Mouse (Mus musculus) embryonic facial prominence, embryonic 14.5 days (tissue): Measurements from ENCODE around the gene Th. TPM values are rescaled to one million over a fixed set of nuclear protein-coding genes. Genes with fewer than 3 reads are reported as not detected.

Experiments
- ATAC-seq: fragments of 200-750 bp; cut with Nextera tagmentation; 2 replicates; pipeline ENCODE4 v1.8.0; 2017; ENCODE audit warnings: low read depth, moderate number of reproducible peaks, moderate TSS enrichment
- DNase-seq: peaks from one replicate; pipeline ENCODE4 v3.0.0-alpha.2; 2015; ENCODE audit warnings: low spot score
- H3K27ac ChIP-seq: fragments of 300-500 bp; sonication (generic); replicated peaks from 2 replicates; pipeline ENCODE4 v1.5.1; 2014; ENCODE audit warnings: low read depth, mild to moderate bottlenecking, low read length, moderate library complexity
- H3K27me3 ChIP-seq: fragments of 300-500 bp; sonication (generic); replicated peaks from 2 replicates; pipeline ENCODE4 v1.6.1; 2014; ENCODE audit warnings: low read length; ENCODE audit not compliant: control insufficient read depth, insufficient read depth
- H3K36me3 ChIP-seq: fragments of 300-500 bp; sonication (generic); 2 replicates; pipeline ENCODE4 v1.6.1; 2014; ENCODE audit warnings: low read length, mixed read lengths; ENCODE audit not compliant: control insufficient read depth, insufficient read depth
- H3K4me1 ChIP-seq: fragments of 300-500 bp; sonication (generic); 2 replicates; pipeline ENCODE4 v1.6.1; 2014; ENCODE audit warnings: antibody characterized with exemption, low read length; ENCODE audit not compliant: control insufficient read depth, insufficient read depth
- H3K4me2 ChIP-seq: fragments of 300-500 bp; sonication (generic); 2 replicates; pipeline ENCODE4 v1.6.1; 2014; ENCODE audit warnings: low read depth, mild to moderate bottlenecking, low read length, moderate library complexity, mixed read lengths
- H3K4me3 ChIP-seq: fragments of 300-500 bp; sonication (generic); 2 replicates; pipeline ENCODE4 v1.5.1; 2014; ENCODE audit warnings: low read depth, mild to moderate bottlenecking, low read length
- H3K9ac ChIP-seq: fragments of 300-500 bp; sonication (generic); 2 replicates; pipeline ENCODE4 v1.6.1; 2014; ENCODE audit warnings: low read depth, mild to moderate bottlenecking, low read length, moderate library complexity, mixed read lengths
- H3K9me3 ChIP-seq: fragments of 300-500 bp; sonication (generic); 2 replicates; pipeline ENCODE4 v1.6.1; 2016; ENCODE audit warnings: low read length; ENCODE audit not compliant: control insufficient read depth
- WGBS: fragments of 180-500 bp; shearing (Covaris S2); extraction: QIAGEN DNeasy Blood & Tissue Kit; methylation state at CpG from one replicate; pipeline ENCODE4 v1.1.7; 2014; 5-methylcytosine and 5-hydroxymethylcytosine counted together
- polyA plus RNA-seq: library from polyadenylated mRNA; unstranded; fragments of >200 nt; fragmentation: Nextera tagmentation; extraction: Ambion mirVana; gene quantifications from 2 replicates; pipeline ENCODE4 v1.2.1, GENCODE M21; 2014

The Th gene
- polyA plus RNA-seq, 1 experiment from 2014 or later: 7.3 TPM

DNA sequence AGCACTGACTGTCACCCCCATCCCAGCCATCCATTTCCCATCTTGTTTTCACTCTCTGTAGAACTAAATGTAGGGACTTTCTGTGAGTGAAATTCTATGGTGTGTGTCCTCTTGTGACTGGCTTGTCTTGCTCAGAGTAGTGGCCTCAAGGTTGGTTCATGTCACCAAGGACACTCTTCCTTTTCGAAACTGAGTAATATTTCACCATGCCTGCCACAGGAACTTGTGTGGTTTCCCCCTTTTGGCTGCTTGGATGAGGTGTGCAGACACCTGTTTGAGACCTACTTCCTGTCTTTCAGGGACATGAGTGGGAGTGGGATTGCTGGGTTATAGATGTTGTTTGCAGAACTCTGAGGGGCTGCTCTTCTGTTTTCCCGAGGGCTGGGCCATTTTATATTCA, 20.8 kb downstream of the Th start:
- 80% methylated on average over 2 of the region's 2 CpGs for WGBS
- Histone ChIP-seq H3K4me2 (no peak overlapping the region), H3K27me3 (no peaks in the 10 kb centered on the region), H3K27ac (no peak overlapping the region), H3K4me1 (no peaks in the 10 kb centered on the region), H3K4me3 (no peak overlapping the region), H3K9me3 (no peaks in the 10 kb centered on the region), H3K9ac (no peak overlapping the region), H3K36me3 (no peaks in the 10 kb centered on the region)
- DNase-seq: no peak
- ATAC-seq: no peak

DNA sequence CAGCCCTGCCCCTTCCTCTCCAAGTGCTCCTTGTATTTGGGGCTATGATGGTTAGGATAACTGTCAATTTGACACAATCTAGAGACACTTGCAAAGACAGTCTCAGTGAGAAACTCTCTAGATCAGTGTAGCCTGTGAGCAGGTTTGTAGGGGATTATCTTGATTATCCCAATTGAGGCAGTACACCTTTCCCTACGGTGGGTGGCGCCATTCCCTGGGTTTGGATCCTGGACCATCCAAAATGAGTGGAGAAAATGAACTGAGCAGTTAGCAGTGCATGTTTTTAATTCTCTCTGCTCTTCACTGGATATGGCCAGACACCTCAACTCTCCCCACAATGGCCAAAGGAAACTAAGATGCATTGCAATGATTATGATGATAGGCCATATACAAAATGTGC, 21.3 kb downstream of the Th start:
- WGBS: 44% methylated on average over 2 of the region's 2 CpGs

GRCm38 (mm10) chr7:142905606-142906005, 25.3 kb downstream of the Th start:
- Histone ChIP-seq H3K27me3 (no peaks in the 10 kb centered on the region; the same call in 1 of the 2 replicates), H3K27ac (no peak overlapping the region), H3K9ac (no peak overlapping the region), H3K36me3 (no peaks in the 10 kb centered on the region), H3K4me1 (0 out of 2 replicates have a peak, but pooled peaks cover 2% of the 10 kb centered on the region), H3K4me3 (no peak overlapping the region), H3K9me3 (no peaks in the 10 kb centered on the region), H3K4me2 (no peak overlapping the region)
- ATAC-seq (no peak), DNase-seq (no peak)
- 44% methylated on average over 5 of the region's 5 CpGs for WGBS

More for the DNA sequence above, 21.3 kb downstream of the Th start:
- Histone ChIP-seq H3K4me3 (no peak overlapping the region), H3K4me1 (no peaks in the 10 kb centered on the region), H3K9me3 (no peaks in the 10 kb centered on the region), H3K9ac (no peak overlapping the region), H3K36me3 (no peaks in the 10 kb centered on the region), H3K27ac (no peak overlapping the region), H3K27me3 (no peaks in the 10 kb centered on the region), H3K4me2 (no peak overlapping the region)
- DNase-seq (no peak), ATAC-seq (no peak)

- DNase-seq (no peak), ATAC-seq (no peak)
- Histone ChIP-seq H3K27ac (no peak overlapping the region), H3K4me2 (no peak overlapping the region), H3K9me3 (no peaks in the 10 kb centered on the region), H3K27me3 (no peaks in the 10 kb centered on the region; the same call in 1 of the 2 replicates), H3K9ac (no peak overlapping the region), H3K36me3 (no peaks in the 10 kb centered on the region), H3K4me3 (no peak overlapping the region), H3K4me1 (0 out of 2 replicates have a peak, but pooled peaks cover 2% of the 10 kb centered on the region)
- WGBS: 43% methylated on average over 7 of the region's 7 CpGs
Observed at GRCm38 (mm10) chr7:142904331-142904730, 26.6 kb downstream of the Th start.

GRCm38 (mm10) chr7:142902931-142903330, 28.0 kb downstream of the Th start:
- H3K27ac ChIP-seq: no peak overlapping the region
- H3K27me3 ChIP-seq: no peaks in the 10 kb centered on the region; the same call in 1 of the 2 replicates
- DNase-seq (peak; percentile 35), ATAC-seq (peak; percentile 59; the same call in 1 of the 2 replicates)
- no peak overlapping the region for H3K4me3 ChIP-seq
- no peaks in the 10 kb centered on the region for H3K36me3 ChIP-seq
- no peak overlapping the region for H3K9ac ChIP-seq
- no peaks in the 10 kb centered on the region for H3K9me3 ChIP-seq
- no peak overlapping the region for H3K4me2 ChIP-seq
- 0 out of 2 replicates have a peak, but pooled peaks cover 2% of the 10 kb centered on the region for H3K4me1 ChIP-seq
- 20% methylated on average over 4 of the region's 4 CpGs for WGBS

DNA sequence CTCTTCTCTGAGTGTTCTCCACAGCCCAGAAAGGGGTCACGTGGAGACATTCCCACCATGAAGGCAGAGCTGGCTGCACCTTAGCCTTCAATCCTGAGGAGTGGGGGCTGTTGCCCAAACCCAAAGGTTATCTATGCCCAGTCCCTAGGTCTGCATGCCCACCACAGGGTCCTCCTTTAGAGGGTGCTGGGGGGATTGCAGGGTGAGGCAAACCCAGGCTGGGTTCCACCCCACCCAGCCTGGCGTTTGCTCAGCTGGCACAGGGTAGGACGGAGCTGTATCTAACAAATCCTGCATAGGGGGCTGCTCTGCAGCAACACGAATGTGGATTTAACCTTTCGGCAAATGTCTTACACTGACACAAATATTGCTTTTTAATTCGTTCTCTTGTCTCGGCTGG, 29.2 kb downstream of the Th start:
- H3K4me2 ChIP-seq: no peak overlapping the region
- H3K27me3 ChIP-seq: no peaks in the 10 kb centered on the region; the same call in 1 of the 2 replicates
- 0 out of 2 replicates have a peak, but pooled peaks cover 2% of the 10 kb centered on the region for H3K4me1 ChIP-seq
- H3K27ac ChIP-seq: no peak overlapping the region
- H3K4me3 ChIP-seq: no peak overlapping the region
- no peaks in the 10 kb centered on the region for H3K9me3 ChIP-seq
- no peaks in the 10 kb centered on the region for H3K36me3 ChIP-seq
- DNase-seq (no peak), ATAC-seq (no peak)
- no peak overlapping the region for H3K9ac ChIP-seq
- 44% methylated on average over 6 of the region's 7 CpGs for WGBS

- WGBS: 52% methylated on average over 19 of the region's 19 CpGs
- no peak overlapping the region for H3K9ac ChIP-seq
- ATAC-seq (no peak), DNase-seq (no peak)
- H3K27me3 ChIP-seq: no peaks in the 10 kb centered on the region; the same call in 1 of the 2 replicates
- H3K4me2 ChIP-seq: no peak overlapping the region
- H3K4me1 ChIP-seq: 0 out of 2 replicates have a peak, but pooled peaks cover 2% of the 10 kb centered on the region
- no peaks in the 10 kb centered on the region for H3K36me3 ChIP-seq
- no peak overlapping the region for H3K4me3 ChIP-seq
- no peak overlapping the region for H3K27ac ChIP-seq
- no peaks in the 10 kb centered on the region for H3K9me3 ChIP-seq
Observed at GRCm38 (mm10) chr7:142899872-142900271, 31.1 kb downstream of the Th start.

DNA sequence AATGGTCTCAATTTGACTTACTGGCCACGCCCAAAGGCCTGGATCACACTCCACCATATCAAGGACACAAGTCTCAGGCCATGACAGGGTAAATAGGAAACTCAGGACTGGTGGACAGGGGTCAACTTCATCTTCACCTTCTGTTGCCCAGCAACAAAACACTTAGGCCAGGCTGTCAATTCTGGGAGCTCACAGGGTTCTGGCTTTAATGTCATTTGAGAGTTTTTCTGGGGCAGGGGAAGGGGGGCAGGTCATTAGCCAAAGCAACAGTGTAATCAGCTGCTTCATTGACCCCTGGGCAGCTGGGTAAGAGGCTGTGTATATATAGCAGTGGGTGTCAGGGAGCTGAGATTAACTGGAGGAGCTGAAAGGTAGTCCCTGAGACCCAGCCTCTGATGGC, 33.5 kb downstream of the Th start:
- Histone ChIP-seq H3K9ac (no peak overlapping the region), H3K9me3 (no peaks in the 10 kb centered on the region), H3K4me2 (no peak overlapping the region), H3K4me3 (no peak overlapping the region), H3K36me3 (no peaks in the 10 kb centered on the region), H3K27me3 (no peaks in the 10 kb centered on the region; the same call in 1 of the 2 replicates), H3K27ac (no peak overlapping the region), H3K4me1 (0 out of 2 replicates have a peak, but pooled peaks cover 2% of the 10 kb centered on the region)
- ATAC-seq: no peak
- WGBS: 48% methylated on average over 1 of the region's 1 CpGs
- no peak for DNase-seq

DNA sequence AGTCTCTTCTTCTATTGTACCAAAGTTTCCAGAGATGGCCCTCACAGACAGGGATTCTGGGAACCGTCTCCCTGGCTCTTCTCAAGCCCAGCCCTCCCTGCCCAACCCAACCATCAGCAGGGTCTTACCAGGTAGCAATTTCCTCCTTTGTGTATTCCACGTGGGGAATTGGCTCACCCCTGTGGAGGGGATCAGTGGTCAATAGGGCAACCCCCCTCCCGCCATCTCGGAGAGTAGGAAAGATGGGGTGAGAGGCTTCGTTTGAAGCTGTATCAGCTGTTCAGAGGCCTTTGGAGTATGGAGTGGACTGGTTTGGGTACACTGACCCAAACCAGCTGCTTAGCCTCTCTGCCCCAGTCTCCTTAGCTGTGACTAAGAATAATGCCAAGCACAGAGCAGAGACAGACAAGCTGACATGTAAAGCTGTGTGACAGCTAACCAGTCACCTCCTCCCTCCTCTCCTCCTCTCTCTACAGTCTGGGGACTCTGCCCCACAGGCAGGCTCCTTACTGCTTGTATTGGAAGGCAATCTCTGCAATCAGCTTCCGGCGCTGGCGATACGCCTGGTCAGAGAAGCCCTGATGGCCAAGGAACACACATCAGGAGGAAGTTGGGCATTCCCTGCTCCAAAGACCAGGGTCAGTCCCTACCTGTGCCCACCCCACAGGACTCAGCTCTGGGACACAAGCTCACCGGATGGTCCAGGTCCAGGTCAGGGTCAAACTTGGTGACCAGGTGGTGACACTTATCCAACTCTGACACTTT, 34.8 kb downstream of the Th start:
- Histone ChIP-seq H3K4me3 (no peak overlapping the region), H3K9ac (no peak overlapping the region), H3K27ac (no peak overlapping the region), H3K27me3 (no peaks in the 10 kb centered on the region), H3K9me3 (no peaks in the 10 kb centered on the region), H3K36me3 (no peaks in the 10 kb centered on the region), H3K4me1 (no peaks in the 10 kb centered on the region), H3K4me2 (no peak overlapping the region)
- 75% methylated on average over 10 of the region's 10 CpGs for WGBS
- no peak for ATAC-seq
- DNase-seq: no peak
